Mouse (Mus musculus) liver, embryonic 15.5 days (tissue): ENCODE data around the gene Nub1. TPM values are rescaled to one million over a fixed set of nuclear protein-coding genes. Genes with fewer than 3 reads are reported as not detected.
A peak's percentile ranks its signal among the peaks of the same experiment; 100 is the strongest.

ENCODE experiments used
- ATAC-seq: fragments of 200-750 bp; cut with Nextera tagmentation; 2 replicates; pipeline ENCODE4 v1.8.0; 2017; ENCODE audit warnings: moderate number of reproducible peaks, mild to moderate bottlenecking, moderate library complexity; ENCODE audit not compliant: insufficient read depth
- H3K27ac ChIP-seq: fragments of 300-500 bp; sonication (generic); replicated peaks from 2 replicates; pipeline ENCODE4 v1.5.1; 2015; ENCODE audit warnings: mild to moderate bottlenecking, inconsistent platforms
- H3K27me3 ChIP-seq: fragments of 300-500 bp; sonication (generic); 2 replicates; pipeline ENCODE4 v1.6.1; 2015; ENCODE audit warnings: mild to moderate bottlenecking, inconsistent platforms
- H3K36me3 ChIP-seq: fragments of 300-500 bp; sonication (generic); replicated peaks from 2 replicates; pipeline ENCODE4 v1.6.1; 2015; ENCODE audit warnings: moderate library complexity, mild to moderate bottlenecking, inconsistent platforms
- H3K4me1 ChIP-seq: fragments of 300-500 bp; sonication (generic); replicated peaks from 2 replicates; pipeline ENCODE4 v1.6.1; 2015; ENCODE audit warnings: inconsistent platforms
- H3K4me2 ChIP-seq: fragments of 300-500 bp; sonication (generic); 2 replicates; pipeline ENCODE4 v1.6.1; 2015; ENCODE audit warnings: moderate library complexity, mild to moderate bottlenecking, inconsistent platforms
- H3K4me3 ChIP-seq: fragments of 300-500 bp; sonication (generic); replicated peaks from 2 replicates; pipeline ENCODE4 v1.5.1; 2015; ENCODE audit warnings: mild to moderate bottlenecking, inconsistent platforms
- H3K9ac ChIP-seq: fragments of 300-500 bp; sonication (generic); 2 replicates; pipeline ENCODE4 v1.6.1; 2015; ENCODE audit warnings: moderate library complexity, mild to moderate bottlenecking, inconsistent platforms
- H3K9me3 ChIP-seq: fragments of 300-500 bp; sonication (generic); replicated peaks from 2 replicates; pipeline ENCODE4 v1.6.1; 2016; ENCODE audit warnings: inconsistent platforms
- WGBS: fragments of 180-500 bp; shearing (Covaris S2); methylation state at CpG from one replicate; pipeline ENCODE4 v1.1.7; 2015; ENCODE audit warnings: mixed read lengths; ENCODE audit not compliant: insufficient replicate concordance; 5-methylcytosine and 5-hydroxymethylcytosine counted together
- polyA plus RNA-seq: library from polyadenylated mRNA; unstranded; fragments of >200 nt; fragmentation: Nextera tagmentation; extraction: Ambion mirVana; gene quantifications from 2 replicates; pipeline ENCODE4 v1.2.1, GENCODE M21; 2015

Nub1 gene
- 12.4 and 12.5 TPM in 2 replicates for polyA plus RNA-seq

- peak; percentile 96 for ATAC-seq
- Histone ChIP-seq H3K4me1 (peaks cover 26% of the 10 kb centered on the region), H3K4me2 (peak within 1 kb of the TSS; percentile 87), H3K4me3 (peak within 1 kb of the TSS; percentile 88), H3K9ac (peak within 1 kb of the TSS; percentile 81), H3K27me3 (0 out of 2 replicates have a peak, but pooled peaks cover 3% of the 10 kb centered on the region), H3K27ac (peak within 1 kb of the TSS; percentile 96), H3K9me3 (no peaks in the 10 kb centered on the region), H3K36me3 (peaks cover 15% of the 10 kb centered on the region)
- under 1% methylated on average over 53 of the region's 53 CpGs for WGBS
Observed at GRCm38 (mm10) chr5:24685366-24686093, at the start of gene Nub1. Gene Nub1, plus strand, starts transcription at chr5:24685532.

GRCm38 (mm10) chr5:24636987-24637386 is 48.3 kb upstream of the Nub1 start:
- H3K4me2 ChIP-seq: no peak overlapping the region
- 64% methylated on average over 4 of the region's 4 CpGs for WGBS
- H3K9ac ChIP-seq: no peak overlapping the region
- H3K27me3 ChIP-seq: no peaks in the 10 kb centered on the region; the same call in 1 of the 2 replicates
- H3K9me3 ChIP-seq: no peaks in the 10 kb centered on the region
- no peak overlapping the region for H3K4me3 ChIP-seq
- H3K27ac ChIP-seq: no peak overlapping the region
- no peaks in the 10 kb centered on the region for H3K4me1 ChIP-seq
- H3K36me3 ChIP-seq: no peaks in the 10 kb centered on the region
- ATAC-seq: no peak

GRCm38 (mm10) chr5:24638131-24638530 is 47.2 kb upstream of the Nub1 start:
- H3K36me3 ChIP-seq: no peaks in the 10 kb centered on the region
- no peak for ATAC-seq
- H3K27ac ChIP-seq: no peak overlapping the region
- WGBS: 26% methylated on average over 6 of the region's 6 CpGs
- no peak overlapping the region for H3K4me2 ChIP-seq
- no peak overlapping the region for H3K9ac ChIP-seq
- no peaks in the 10 kb centered on the region; the same call in 1 of the 2 replicates for H3K27me3 ChIP-seq
- no peaks in the 10 kb centered on the region for H3K4me1 ChIP-seq
- H3K9me3 ChIP-seq: no peaks in the 10 kb centered on the region
- no peak overlapping the region for H3K4me3 ChIP-seq

GRCm38 (mm10) chr5:24639081-24639480 is 46.3 kb upstream of the Nub1 start:
- Histone ChIP-seq H3K36me3 (no peaks in the 10 kb centered on the region), H3K27ac (no peak overlapping the region), H3K4me3 (no peak overlapping the region), H3K9me3 (no peaks in the 10 kb centered on the region), H3K4me2 (no peak overlapping the region), H3K27me3 (no peaks in the 10 kb centered on the region), H3K9ac (no peak overlapping the region), H3K4me1 (no peaks in the 10 kb centered on the region)
- no peak for ATAC-seq
- 61% methylated on average over 6 of the region's 6 CpGs for WGBS

- H3K9me3 ChIP-seq: no peaks in the 10 kb centered on the region
- no peaks in the 10 kb centered on the region for H3K36me3 ChIP-seq
- H3K4me3 ChIP-seq: no peak overlapping the region
- H3K27me3 ChIP-seq: no peaks in the 10 kb centered on the region
- H3K4me2 ChIP-seq: no peak overlapping the region
- H3K9ac ChIP-seq: no peak overlapping the region
- H3K4me1 ChIP-seq: no peaks in the 10 kb centered on the region
- no peak for ATAC-seq
- H3K27ac ChIP-seq: no peak overlapping the region
- 68% methylated on average over 1 of the region's 1 CpGs for whole genome bisulfite sequencing
Observed at GRCm38 (mm10) chr5:24645454-24645853, 39.9 kb upstream of the Nub1 start.

- Histone ChIP-seq H3K36me3 (no peaks in the 10 kb centered on the region), H3K27ac (no peak overlapping the region), H3K9me3 (no peaks in the 10 kb centered on the region), H3K27me3 (peaks cover 9% of the 10 kb centered on the region; the same call in 1 of the 2 replicates), H3K4me1 (0 out of 2 replicates have a peak, but pooled peaks cover 5% of the 10 kb centered on the region), H3K9ac (no peak overlapping the region), H3K4me3 (no peak overlapping the region), H3K4me2 (no peak overlapping the region)
- no peak for ATAC-seq
- 47% methylated on average over 4 of the region's 4 CpGs for WGBS
Observed at GRCm38 (mm10) chr5:24649231-24649630, 36.1 kb upstream of the Nub1 start.

- 56% methylated on average over 7 of the region's 7 CpGs for WGBS
- H3K9me3 ChIP-seq: no peaks in the 10 kb centered on the region
- peaks cover 9% of the 10 kb centered on the region; the same call in 1 of the 2 replicates for H3K27me3 ChIP-seq
- no peak overlapping the region for H3K4me3 ChIP-seq
- H3K4me2 ChIP-seq: no peak overlapping the region
- H3K27ac ChIP-seq: no peak overlapping the region
- H3K9ac ChIP-seq: no peak overlapping the region
- 0 out of 2 replicates have a peak, but pooled peaks cover 5% of the 10 kb centered on the region for H3K4me1 ChIP-seq
- ATAC-seq: no peak
- H3K36me3 ChIP-seq: no peaks in the 10 kb centered on the region
Observed at GRCm38 (mm10) chr5:24649701-24650100, 35.6 kb upstream of the Nub1 start.

GRCm38 (mm10) chr5:24651356-24651755 is 34.0 kb upstream of the Nub1 start:
- Histone ChIP-seq H3K36me3 (no peaks in the 10 kb centered on the region), H3K9ac (no peak overlapping the region), H3K27ac (no peak overlapping the region), H3K27me3 (peaks cover 9% of the 10 kb centered on the region; the same call in 1 of the 2 replicates), H3K4me1 (0 out of 2 replicates have a peak, but pooled peaks cover 5% of the 10 kb centered on the region), H3K4me2 (no peak overlapping the region), H3K9me3 (no peaks in the 10 kb centered on the region), H3K4me3 (no peak overlapping the region)
- 65% methylated on average over 6 of the region's 6 CpGs for WGBS
- ATAC-seq: no peak

GRCm38 (mm10) chr5:24651768-24652752 is 33.3 kb upstream of the Nub1 start:
- ATAC-seq: no peak; the same call in 1 of the 2 replicates
- no peak overlapping the region for H3K27ac ChIP-seq

GRCm38 (mm10) chr5:24652780-24653179 is 32.6 kb upstream of the Nub1 start:
- 62% methylated on average over 5 of the region's 5 CpGs for WGBS
- Histone ChIP-seq H3K27me3 (peaks cover 9% of the 10 kb centered on the region; the same call in 1 of the 2 replicates), H3K9me3 (no peaks in the 10 kb centered on the region), H3K4me1 (0 out of 2 replicates have a peak, but pooled peaks cover 5% of the 10 kb centered on the region), H3K27ac (no peak overlapping the region), H3K9ac (no peak overlapping the region), H3K4me2 (no peak overlapping the region), H3K36me3 (no peaks in the 10 kb centered on the region), H3K4me3 (no peak overlapping the region)
- ATAC-seq: no peak

More at GRCm38 (mm10) chr5:24651768-24652752, 33.3 kb upstream of the Nub1 start:
- H3K27me3 ChIP-seq: peaks cover 9% of the 10 kb centered on the region; the same call in 1 of the 2 replicates
- H3K9me3 ChIP-seq: no peaks in the 10 kb centered on the region
- no peak overlapping the region for H3K4me3 ChIP-seq
- 0 out of 2 replicates have a peak, but pooled peaks cover 5% of the 10 kb centered on the region for H3K4me1 ChIP-seq
- 30% methylated on average over 25 of the region's 25 CpGs for WGBS
- H3K4me2 ChIP-seq: peak overlapping the region; percentile 29; the same call in 1 of the 2 replicates
- no peaks in the 10 kb centered on the region for H3K36me3 ChIP-seq
- no peak overlapping the region for H3K9ac ChIP-seq
